Mouse (Mus musculus) embryonic stem cell, embryonic (primary cell): ENCODE data around the gene Gm8232.
"Not testable (repeated sequence)": the region's sequence is repeated elsewhere in the genome, so short reads cannot be mapped to it uniquely, and the experiment has no call there.

Experiments used
- CTCF ChIA-PET, 4 experiments: fragments of 300-600 bp in 2 of 4; fragments of 350-600 bp in 2 of 4; sonication (Branson Sonifier 250); formaldehyde crosslinking; loops; one replicate each; lab custom pipeline; 2022; ENCODE audit warnings: inconsistent platforms in 2 of 4; lab: Charles Lee
- POLR2A ChIA-PET, 4 experiments: fragments of 300-600 bp in 2 of 4; fragments of 350-600 bp in 2 of 4; sonication (Branson Sonifier 250); formaldehyde crosslinking; loops; one replicate each; lab custom pipeline; 2022; ENCODE audit warnings: antibody characterized with exemption in 4 of 4, inconsistent platforms in 1 of 4; lab: Charles Lee

Gene Gm8232

GRCm38 (mm10) chr14:44433335-44433734 is at the start of gene Gm8232:
Gene Gm8232 (plus strand): TSS chr14:44433635.
- POLR2A ChIA-PET, CTCF ChIA-PET: not testable (repeated sequence)

- CTCF ChIA-PET, POLR2A ChIA-PET: not testable (repeated sequence)
Observed at GRCm38 (mm10) chr14:44384233-44384632, 49.2 kb upstream of the Gm8232 start.

GRCm38 (mm10) chr14:44410588-44410987 is 22.8 kb upstream of the Gm8232 start, which contains the start of gene Gm3371:
Gene Gm3371 (minus strand): TSS chr14:44410688.
- CTCF ChIA-PET, POLR2A ChIA-PET: not testable (repeated sequence)
